Mouse (Mus musculus): ENCODE results near the gene Asb2. TPM values are rescaled to one million over a fixed set of nuclear protein-coding genes. Genes with fewer than 3 reads are reported as not detected.

The Asb2 gene
- polyA plus RNA-seq, 1 experiment from 2014 or later = 0.39 TPM

GRCm38 (mm10) chr12:103356415-103356748 lies 581 bp upstream of the Asb2 start:
- no peaks in the 10 kb centered on the region for H3K36me3 ChIP-seq (ENCODE audit: control insufficient read depth, insufficient read depth, low read length)
- no peak overlapping the region for H3K27ac ChIP-seq (replicated peaks; ENCODE audit: low read depth, low read length)
- H3K4me2 ChIP-seq (ENCODE audit: low read length) = no peak overlapping the region
- 89% methylated on average over 4 of the region's 4 CpGs for WGBS
- H3K9ac ChIP-seq (replicated peaks; ENCODE audit: low read length) = no peak overlapping the region
- no peaks in the 10 kb centered on the region for H3K4me1 ChIP-seq (ENCODE audit: control insufficient read depth, insufficient read depth, low read length)
- H3K4me3 ChIP-seq (replicated peaks; ENCODE audit: low read depth, low read length) = no peak overlapping the region
- no peaks in the 10 kb centered on the region for H3K9me3 ChIP-seq (ENCODE audit: control insufficient read depth, low read length)
- ATAC-seq (ENCODE audit: low FRiP score, low TSS enrichment) (no peak), DNase-seq (no peak)
- no peaks in the 10 kb centered on the region for H3K27me3 ChIP-seq (ENCODE audit: control insufficient read depth, insufficient read depth, low read length)

GRCm38 (mm10) chr12:103353538-103353937 lies 2.3 kb downstream of the Asb2 start:
- Histone ChIP-seq H3K27ac (replicated peaks; ENCODE audit: low read depth, low read length) (no peak overlapping the region), H3K36me3 (ENCODE audit: control insufficient read depth, insufficient read depth, low read length) (no peaks in the 10 kb centered on the region), H3K4me2 (ENCODE audit: low read length) (no peak overlapping the region), H3K4me3 (replicated peaks; ENCODE audit: low read depth, low read length) (no peak overlapping the region), H3K9me3 (ENCODE audit: control insufficient read depth, low read length) (no peaks in the 10 kb centered on the region), H3K4me1 (ENCODE audit: control insufficient read depth, insufficient read depth, low read length) (no peaks in the 10 kb centered on the region), H3K9ac (replicated peaks; ENCODE audit: low read length) (no peak overlapping the region), H3K27me3 (ENCODE audit: control insufficient read depth, insufficient read depth, low read length) (no peaks in the 10 kb centered on the region)
- ATAC-seq (ENCODE audit: low FRiP score, low TSS enrichment) (no peak), DNase-seq (peak; percentile 63)
- 13% methylated on average over 5 of the region's 5 CpGs for WGBS

GRCm38 (mm10) chr12:103352735-103353134 lies 3.1 kb downstream of the Asb2 start:
- DNase-seq (no peak), ATAC-seq (ENCODE audit: low FRiP score, low TSS enrichment) (no peak)
- 94% methylated on average over 6 of the region's 6 CpGs for WGBS
- no peak overlapping the region for H3K4me2 ChIP-seq (ENCODE audit: low read length)
- no peak overlapping the region for H3K9ac ChIP-seq (replicated peaks; ENCODE audit: low read length)
- H3K4me1 ChIP-seq (ENCODE audit: control insufficient read depth, insufficient read depth, low read length) = no peaks in the 10 kb centered on the region
- H3K27me3 ChIP-seq (ENCODE audit: control insufficient read depth, insufficient read depth, low read length) = no peaks in the 10 kb centered on the region
- H3K4me3 ChIP-seq (replicated peaks; ENCODE audit: low read depth, low read length) = no peak overlapping the region
- no peak overlapping the region for H3K27ac ChIP-seq (replicated peaks; ENCODE audit: low read depth, low read length)
- no peaks in the 10 kb centered on the region for H3K9me3 ChIP-seq (ENCODE audit: control insufficient read depth, low read length)
- no peaks in the 10 kb centered on the region for H3K36me3 ChIP-seq (ENCODE audit: control insufficient read depth, insufficient read depth, low read length)

- WGBS = 6% methylated on average over 3 of the region's 3 CpGs
- H3K4me1 ChIP-seq (ENCODE audit: control insufficient read depth, insufficient read depth, low read length) = no peaks in the 10 kb centered on the region
- H3K27me3 ChIP-seq (ENCODE audit: control insufficient read depth, insufficient read depth, low read length) = no peaks in the 10 kb centered on the region
- H3K36me3 ChIP-seq (ENCODE audit: control insufficient read depth, insufficient read depth, low read length) = no peaks in the 10 kb centered on the region
- H3K9me3 ChIP-seq (ENCODE audit: control insufficient read depth, low read length) = no peaks in the 10 kb centered on the region
- no peak overlapping the region for H3K9ac ChIP-seq (replicated peaks; ENCODE audit: low read length)
- DNase-seq = peak; percentile 93
- no peak overlapping the region for H3K4me2 ChIP-seq (ENCODE audit: low read length)
- H3K27ac ChIP-seq (replicated peaks; ENCODE audit: low read depth, low read length) = no peak overlapping the region
- no peak overlapping the region for H3K4me3 ChIP-seq (replicated peaks; ENCODE audit: low read depth, low read length)
- ATAC-seq (ENCODE audit: low FRiP score, low TSS enrichment) = peak; percentile 41; the same call in 1 of the 2 replicates
Measured at GRCm38 (mm10) chr12:103348506-103348905, 7.3 kb downstream of the Asb2 start.

- DNase-seq (no peak), ATAC-seq (ENCODE audit: low FRiP score, low TSS enrichment) (no peak)
- H3K27me3 ChIP-seq (ENCODE audit: control insufficient read depth, insufficient read depth, low read length) = no peaks in the 10 kb centered on the region
- no peak overlapping the region for H3K9ac ChIP-seq (replicated peaks; ENCODE audit: low read length)
- H3K4me3 ChIP-seq (replicated peaks; ENCODE audit: low read depth, low read length) = no peak overlapping the region
- WGBS = 63% methylated on average over 5 of the region's 5 CpGs
- H3K36me3 ChIP-seq (ENCODE audit: control insufficient read depth, insufficient read depth, low read length) = no peaks in the 10 kb centered on the region
- H3K9me3 ChIP-seq (ENCODE audit: control insufficient read depth, low read length) = no peaks in the 10 kb centered on the region
- H3K27ac ChIP-seq (replicated peaks; ENCODE audit: low read depth, low read length) = no peak overlapping the region
- no peaks in the 10 kb centered on the region for H3K4me1 ChIP-seq (ENCODE audit: control insufficient read depth, insufficient read depth, low read length)
- no peak overlapping the region for H3K4me2 ChIP-seq (ENCODE audit: low read length)
Measured at GRCm38 (mm10) chr12:103347406-103347805, 8.4 kb downstream of the Asb2 start.

GRCm38 (mm10) chr12:103346945-103347344 lies 8.9 kb downstream of the Asb2 start:
- ATAC-seq (ENCODE audit: low FRiP score, low TSS enrichment) (no peak), DNase-seq (no peak)
- H3K4me1 ChIP-seq (ENCODE audit: control insufficient read depth, insufficient read depth, low read length) = no peaks in the 10 kb centered on the region
- H3K9ac ChIP-seq (replicated peaks; ENCODE audit: low read length) = no peak overlapping the region
- H3K36me3 ChIP-seq (ENCODE audit: control insufficient read depth, insufficient read depth, low read length) = no peaks in the 10 kb centered on the region
- H3K27me3 ChIP-seq (ENCODE audit: control insufficient read depth, insufficient read depth, low read length) = no peaks in the 10 kb centered on the region
- no peak overlapping the region for H3K4me2 ChIP-seq (ENCODE audit: low read length)
- no peak overlapping the region for H3K27ac ChIP-seq (replicated peaks; ENCODE audit: low read depth, low read length)
- H3K4me3 ChIP-seq (replicated peaks; ENCODE audit: low read depth, low read length) = no peak overlapping the region
- H3K9me3 ChIP-seq (ENCODE audit: control insufficient read depth, low read length) = no peaks in the 10 kb centered on the region
- 88% methylated on average over 8 of the region's 8 CpGs for WGBS

- Histone ChIP-seq H3K9me3 (ENCODE audit: control insufficient read depth, low read length) (no peaks in the 10 kb centered on the region), H3K27me3 (ENCODE audit: control insufficient read depth, insufficient read depth, low read length) (no peaks in the 10 kb centered on the region), H3K27ac (replicated peaks; ENCODE audit: low read depth, low read length) (no peak overlapping the region), H3K4me3 (replicated peaks; ENCODE audit: low read depth, low read length) (no peak overlapping the region), H3K9ac (replicated peaks; ENCODE audit: low read length) (no peak overlapping the region), H3K4me1 (ENCODE audit: control insufficient read depth, insufficient read depth, low read length) (no peaks in the 10 kb centered on the region), H3K4me2 (ENCODE audit: low read length) (no peak overlapping the region), H3K36me3 (ENCODE audit: control insufficient read depth, insufficient read depth, low read length) (no peaks in the 10 kb centered on the region)
- WGBS = 88% methylated on average over 7 of the region's 7 CpGs
- ATAC-seq (ENCODE audit: low FRiP score, low TSS enrichment) = no peak
- no peak for DNase-seq
Measured at GRCm38 (mm10) chr12:103344934-103345333, 10.9 kb downstream of the Asb2 start.

GRCm38 (mm10) chr12:103343456-103343855 lies 12.3 kb downstream of the Asb2 start:
- no peak for ATAC-seq (ENCODE audit: low FRiP score, low TSS enrichment)
- DNase-seq = no peak
- H3K9ac ChIP-seq (replicated peaks; ENCODE audit: low read length) = no peak overlapping the region
- no peaks in the 10 kb centered on the region for H3K9me3 ChIP-seq (ENCODE audit: control insufficient read depth, low read length)
- H3K27ac ChIP-seq (replicated peaks; ENCODE audit: low read depth, low read length) = no peak overlapping the region
- 75% methylated on average over 8 of the region's 8 CpGs for WGBS
- no peaks in the 10 kb centered on the region for H3K4me1 ChIP-seq (ENCODE audit: control insufficient read depth, insufficient read depth, low read length)
- no peaks in the 10 kb centered on the region for H3K27me3 ChIP-seq (ENCODE audit: control insufficient read depth, insufficient read depth, low read length)
- no peak overlapping the region for H3K4me2 ChIP-seq (ENCODE audit: low read length)
- no peak overlapping the region for H3K4me3 ChIP-seq (replicated peaks; ENCODE audit: low read depth, low read length)
- H3K36me3 ChIP-seq (ENCODE audit: control insufficient read depth, insufficient read depth, low read length) = no peaks in the 10 kb centered on the region

GRCm38 (mm10) chr12:103341212-103341611 lies 14.6 kb downstream of the Asb2 start:
- WGBS = 93% methylated on average over 5 of the region's 5 CpGs
- Histone ChIP-seq H3K4me3 (replicated peaks; ENCODE audit: low read depth, low read length) (no peak overlapping the region), H3K4me1 (ENCODE audit: control insufficient read depth, insufficient read depth, low read length) (no peaks in the 10 kb centered on the region), H3K9ac (replicated peaks; ENCODE audit: low read length) (no peak overlapping the region), H3K36me3 (ENCODE audit: control insufficient read depth, insufficient read depth, low read length) (no peaks in the 10 kb centered on the region), H3K4me2 (ENCODE audit: low read length) (no peak overlapping the region), H3K9me3 (ENCODE audit: control insufficient read depth, low read length) (no peaks in the 10 kb centered on the region), H3K27ac (replicated peaks; ENCODE audit: low read depth, low read length) (no peak overlapping the region), H3K27me3 (ENCODE audit: control insufficient read depth, insufficient read depth, low read length) (no peaks in the 10 kb centered on the region)
- DNase-seq (no peak), ATAC-seq (ENCODE audit: low FRiP score, low TSS enrichment) (no peak)
